Mouse (Mus musculus): ENCODE measurements around the gene Fxyd1. TPM values are rescaled to one million over a fixed set of nuclear protein-coding genes. Genes with fewer than 3 reads are reported as not detected.
A peak's percentile ranks its signal among the peaks of the same experiment; 100 is the strongest.

Fxyd1 gene
- total RNA-seq, 2 experiments from 2014 or later: not detected

DNA sequence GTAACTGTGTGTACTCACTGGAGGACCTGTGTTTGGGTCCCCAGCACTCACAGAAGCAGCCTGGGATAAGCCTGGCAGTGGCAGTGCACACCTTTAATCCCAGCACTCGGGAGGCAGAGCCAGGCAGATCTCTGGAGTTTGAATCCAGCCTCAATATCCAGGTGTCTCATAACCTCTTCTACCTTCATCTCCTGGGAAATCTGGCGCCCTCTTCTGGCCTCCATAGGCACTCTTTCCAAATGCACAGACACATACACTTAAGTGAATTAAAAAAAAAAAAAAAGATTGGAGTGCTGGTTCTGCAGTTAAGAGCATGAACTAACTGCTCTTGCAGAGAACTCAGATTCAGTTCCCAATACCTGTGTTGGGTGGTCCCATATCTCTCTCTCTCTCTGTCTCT, 26.3 kb downstream of the Fxyd1 start:
- ATAC-seq (ENCODE audit: poor library complexity, severe bottlenecking): no peak

DNA sequence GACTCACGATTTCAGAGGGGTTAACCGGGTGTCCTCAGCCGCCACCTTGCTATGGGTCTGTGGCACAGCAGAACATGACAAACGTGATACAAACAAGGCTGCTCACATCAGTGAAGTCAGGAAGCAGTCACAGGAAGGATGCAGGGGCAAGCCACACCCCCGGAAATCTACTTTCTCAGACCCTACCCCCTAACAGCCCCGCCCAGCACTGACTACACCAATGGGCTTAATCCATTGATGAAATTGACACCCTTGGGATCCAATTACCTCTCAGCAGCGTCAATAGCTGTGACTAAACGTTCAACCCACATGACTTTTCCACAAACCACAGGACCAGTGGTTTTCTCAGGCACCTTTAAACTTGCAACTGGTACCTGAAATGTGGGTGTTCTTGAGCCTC, 28.4 kb downstream of the Fxyd1 start:
- no peak for ATAC-seq (ENCODE audit: poor library complexity, severe bottlenecking)

DNA sequence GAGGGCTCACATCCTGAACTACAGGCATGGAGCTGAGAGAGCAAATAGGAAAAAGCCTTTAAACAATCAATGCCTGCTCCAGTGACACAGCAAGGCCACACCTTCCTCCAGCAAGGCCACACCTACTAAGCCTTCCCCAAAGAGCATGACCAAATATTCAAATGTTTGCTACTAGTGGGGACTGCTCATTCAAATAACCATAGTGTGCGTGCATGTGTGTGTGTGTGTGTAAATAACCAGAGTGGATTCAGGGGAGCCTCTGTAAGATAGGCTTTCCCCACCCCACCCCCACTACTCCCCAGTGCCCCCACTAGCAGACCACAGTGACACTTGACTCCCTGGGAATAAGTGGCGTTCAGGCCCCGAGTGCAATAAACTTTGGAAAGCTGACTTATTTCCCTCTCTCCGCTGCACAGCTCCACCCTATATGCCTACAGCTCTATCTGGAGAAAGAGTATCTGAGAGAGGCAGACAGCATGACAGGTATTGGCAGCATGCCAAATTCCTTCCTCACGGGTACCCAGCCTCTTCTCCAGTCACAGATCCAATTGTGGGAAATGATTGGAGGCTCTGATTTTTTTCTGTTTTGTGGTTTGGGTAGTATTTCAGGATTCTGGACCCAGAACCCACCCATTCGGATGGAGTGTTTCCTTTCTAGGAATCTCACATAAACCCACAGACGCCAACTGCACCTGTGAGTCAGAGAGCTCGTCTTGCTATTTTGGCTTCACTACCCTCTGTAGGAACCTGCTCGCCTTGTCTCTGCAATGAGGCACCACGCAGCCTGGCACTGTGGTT, 39.7 kb downstream of the Fxyd1 start:
- ATAC-seq (ENCODE audit: poor library complexity, severe bottlenecking): no peak

DNA sequence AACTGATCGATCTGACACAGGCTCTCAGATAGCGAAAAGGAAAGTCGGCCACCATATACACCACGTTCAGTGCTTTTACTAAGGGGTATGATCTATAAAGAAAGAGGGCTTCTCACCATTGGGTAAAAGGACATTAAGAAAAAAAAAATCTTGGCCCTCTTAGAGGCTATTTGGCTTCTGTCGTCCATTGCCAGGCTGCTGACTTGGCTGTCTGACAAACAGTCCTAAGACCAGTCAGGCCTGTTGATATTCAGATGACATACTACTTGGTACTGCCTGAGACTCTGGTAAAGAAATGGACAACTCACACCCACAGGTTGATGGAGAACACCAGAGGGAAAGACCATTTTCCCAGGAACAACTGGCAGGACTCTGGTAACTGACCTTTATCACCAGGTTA, 44.0 kb downstream of the Fxyd1 start:
- no peak for ATAC-seq (ENCODE audit: poor library complexity, severe bottlenecking)

DNA sequence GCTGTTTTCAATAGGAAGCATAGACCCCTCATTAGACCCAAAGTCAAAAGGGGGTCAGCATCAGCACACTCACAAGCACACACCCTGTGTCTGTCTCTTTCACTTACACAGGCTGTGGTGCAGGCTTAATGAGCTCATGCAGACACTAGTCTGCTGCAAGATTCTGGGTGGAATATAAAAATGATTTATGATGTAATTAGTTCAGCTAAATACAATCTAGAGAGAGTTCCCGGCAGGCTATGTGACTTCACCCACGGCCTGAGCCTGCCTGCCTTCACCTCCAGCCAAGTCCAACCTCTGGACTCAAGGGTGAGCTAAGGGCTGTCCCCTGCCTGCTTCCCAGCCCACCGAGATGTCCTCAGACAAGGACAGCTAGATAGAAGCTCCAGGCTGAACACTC, 48.1 kb downstream of the Fxyd1 start:
- ATAC-seq (ENCODE audit: poor library complexity, severe bottlenecking): no peak

DNA sequence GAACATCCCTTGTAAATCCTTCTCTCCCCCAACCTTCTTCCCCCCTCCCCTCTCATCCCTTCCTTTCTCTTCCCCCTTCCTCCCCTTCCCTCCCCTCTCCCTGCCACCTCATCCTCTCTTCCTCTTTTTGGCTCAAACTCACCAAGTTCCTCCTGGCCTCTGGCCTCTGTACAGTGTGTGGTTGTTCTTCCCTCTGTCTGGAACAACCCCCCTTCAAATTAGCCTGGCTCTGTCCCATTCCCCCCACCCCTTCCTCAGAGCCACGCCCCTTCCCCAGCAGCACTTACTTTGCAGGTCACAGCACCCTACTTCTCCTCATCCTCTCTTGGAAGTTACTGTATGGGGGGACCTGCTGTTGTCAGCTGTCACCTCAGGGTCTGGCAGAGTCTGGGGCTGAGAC, 48.8 kb downstream of the Fxyd1 start:
- peak; percentile 90 for ATAC-seq (ENCODE audit: poor library complexity, severe bottlenecking)

DNA sequence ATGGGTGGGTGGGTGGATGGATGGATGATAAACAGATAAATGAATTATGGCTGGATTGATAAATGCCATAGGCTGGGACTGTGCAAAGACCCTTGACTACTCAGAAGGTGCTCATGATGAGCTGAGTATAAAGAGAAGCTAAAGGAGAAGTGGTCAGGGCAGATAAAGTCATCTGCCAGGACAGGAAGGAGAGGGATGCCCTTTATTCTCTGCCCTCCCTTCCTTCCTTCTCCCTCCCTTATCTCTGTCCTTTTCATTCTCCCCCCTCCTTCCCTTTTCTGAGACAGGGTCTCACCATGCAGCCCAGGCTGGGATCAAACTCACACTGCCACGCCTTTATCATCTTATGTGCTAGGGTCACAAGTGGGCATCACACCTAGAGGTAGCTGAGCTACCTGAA, 49.2 kb downstream of the Fxyd1 start:
- peak; percentile 68 for ATAC-seq (ENCODE audit: poor library complexity, severe bottlenecking)

DNA sequence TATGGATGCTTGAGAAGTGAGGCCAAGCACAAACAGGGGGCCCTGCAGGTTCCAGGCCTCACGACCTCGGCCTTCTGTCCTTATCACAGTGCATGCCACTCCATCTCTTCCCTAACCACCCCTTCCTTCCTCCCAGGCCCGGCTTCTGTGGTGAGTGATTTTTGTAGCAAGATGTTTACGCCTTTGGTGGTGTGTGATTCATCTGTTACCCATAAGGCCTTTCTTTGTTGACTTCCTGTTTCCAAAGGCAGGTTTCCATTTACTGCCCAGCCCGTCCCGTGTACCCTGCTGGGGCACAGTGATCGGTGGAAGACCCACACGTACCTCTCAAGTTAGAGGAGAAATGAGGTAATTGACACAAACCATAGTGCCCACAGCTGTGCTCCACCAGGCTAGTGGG, 54.3 kb downstream of the Fxyd1 start:
- peak; percentile 94 for ATAC-seq (ENCODE audit: poor library complexity, severe bottlenecking)

Other genes starting within 250 kb of the Fxyd1 start
- 3.4 and 4.0 TPM in 2 replicates for gene Ffar2, start 233.4 kb downstream of the Fxyd1 start, total RNA-seq (2015)
- 12.2 and 15.3 TPM in 2 replicates for gene Ffar2, start 233.4 kb downstream of the Fxyd1 start, total RNA-seq (2017)
- not detected in 2 replicates for gene Ffar3, start 201.0 kb downstream of the Fxyd1 start, total RNA-seq (2015)
- not detected in 2 replicates for gene Ffar3, start 201.0 kb downstream of the Fxyd1 start, total RNA-seq (2017)
- gene Ffar1, start 195.6 kb downstream of the Fxyd1 start, total RNA-seq (2015): 0.09 TPM in 1 of 2 replicates, not detected in the other
- 0.07 TPM in 1 of 2 replicates, not detected in the other for gene Ffar1, start 195.6 kb downstream of the Fxyd1 start, total RNA-seq (2017)
- 1.9 and 2.7 TPM in 2 replicates for gene Cd22, start 176.9 kb downstream of the Fxyd1 start, total RNA-seq (2015)
- 10.5 and 10.8 TPM in 2 replicates for gene Cd22, start 176.9 kb downstream of the Fxyd1 start, total RNA-seq (2017)
- 0.87 and 0.89 TPM in 2 replicates for gene Mag, start 142.3 kb downstream of the Fxyd1 start, total RNA-seq (2015)
- 0.95 and 1.1 TPM in 2 replicates for gene Mag, start 142.3 kb downstream of the Fxyd1 start, total RNA-seq (2017)
- gene Hamp2, start 132.5 kb downstream of the Fxyd1 start, total RNA-seq (2015): not detected in 2 replicates
- gene Hamp2, start 132.5 kb downstream of the Fxyd1 start, total RNA-seq (2017): not detected in 2 replicates
- 0.60 TPM in 1 of 2 replicates, not detected in the other for gene Hamp, start 113.2 kb downstream of the Fxyd1 start, total RNA-seq (2015)
- not detected in 2 replicates for gene Hamp, start 113.2 kb downstream of the Fxyd1 start, total RNA-seq (2017)
- 145 and 150 TPM in 2 replicates for gene Usf2, start 100.4 kb downstream of the Fxyd1 start, total RNA-seq (2015)
- gene Usf2, start 100.4 kb downstream of the Fxyd1 start, total RNA-seq (2017): 193 and 226 TPM in 2 replicates
- 4.3 and 7.3 TPM in 2 replicates for gene Lsr, start 83.7 kb downstream of the Fxyd1 start, total RNA-seq (2015)
- gene Lsr, start 83.7 kb downstream of the Fxyd1 start, total RNA-seq (2017): 4.7 and 6.1 TPM in 2 replicates
- 1.4 and 1.9 TPM in 2 replicates for gene Fam187b, start 83.4 kb downstream of the Fxyd1 start, total RNA-seq (2015)
- 0.51 and 0.77 TPM in 2 replicates for gene Fam187b, start 83.4 kb downstream of the Fxyd1 start, total RNA-seq (2017)
- gene Fxyd5, start 14.7 kb downstream of the Fxyd1 start, total RNA-seq (2015): 1,077 and 1,092 TPM in 2 replicates
- gene Fxyd5, start 14.7 kb downstream of the Fxyd1 start, total RNA-seq (2017): 807 and 874 TPM in 2 replicates
- gene Fxyd7, start 5.7 kb downstream of the Fxyd1 start, total RNA-seq (2015): not detected in 2 replicates
- gene Fxyd7, start 5.7 kb downstream of the Fxyd1 start, total RNA-seq (2017): 0.51 TPM in 1 of 2 replicates, not detected in the other
- 0.13 TPM in 1 of 2 replicates, not detected in the other for gene Lgi4, start 2.1 kb upstream of the Fxyd1 start, total RNA-seq (2015)
- 0.07 TPM in 1 of 2 replicates, not detected in the other for gene Lgi4, start 2.1 kb upstream of the Fxyd1 start, total RNA-seq (2017)
- gene Fxyd3, start 19.5 kb upstream of the Fxyd1 start, total RNA-seq (2015): not detected in 2 replicates
- gene Fxyd3, start 19.5 kb upstream of the Fxyd1 start, total RNA-seq (2017): not detected in 2 replicates
- 1.5 and 2.1 TPM in 2 replicates for gene Hpn, start 58.1 kb upstream of the Fxyd1 start, total RNA-seq (2015)
- 0.33 and 1.7 TPM in 2 replicates for gene Hpn, start 58.1 kb upstream of the Fxyd1 start, total RNA-seq (2017)
- gene Scn1b, start 69.8 kb upstream of the Fxyd1 start, total RNA-seq (2015): 0.52 TPM in 1 of 2 replicates, not detected in the other
- 0.28 and 0.59 TPM in 2 replicates for gene Scn1b, start 69.8 kb upstream of the Fxyd1 start, total RNA-seq (2017)
- 74.2 and 76.0 TPM in 2 replicates for gene Gramd1a, start 98.7 kb upstream of the Fxyd1 start, total RNA-seq (2015)
- gene Gramd1a, start 98.7 kb upstream of the Fxyd1 start, total RNA-seq (2017): 34.1 and 35.3 TPM in 2 replicates
- gene Scgb2b2, start 233.3 kb upstream of the Fxyd1 start, total RNA-seq (2015): not detected in 2 replicates
- gene Scgb2b2, start 233.3 kb upstream of the Fxyd1 start, total RNA-seq (2017): not detected in 2 replicates
- gene Scgb1b2, start 234.6 kb upstream of the Fxyd1 start, total RNA-seq (2015): not detected in 2 replicates
- gene Scgb1b2, start 234.6 kb upstream of the Fxyd1 start, total RNA-seq (2017): not detected in 2 replicates